Mouse (Mus musculus): ENCODE results near the gene Ascc1. TPM values are rescaled to one million over a fixed set of nuclear protein-coding genes. Genes with fewer than 3 reads are reported as not detected.

Ascc1 gene
- total and polyA plus RNA-seq, 2 experiments from 2014 or later: 20.0 to 50.5 TPM

DNA sequence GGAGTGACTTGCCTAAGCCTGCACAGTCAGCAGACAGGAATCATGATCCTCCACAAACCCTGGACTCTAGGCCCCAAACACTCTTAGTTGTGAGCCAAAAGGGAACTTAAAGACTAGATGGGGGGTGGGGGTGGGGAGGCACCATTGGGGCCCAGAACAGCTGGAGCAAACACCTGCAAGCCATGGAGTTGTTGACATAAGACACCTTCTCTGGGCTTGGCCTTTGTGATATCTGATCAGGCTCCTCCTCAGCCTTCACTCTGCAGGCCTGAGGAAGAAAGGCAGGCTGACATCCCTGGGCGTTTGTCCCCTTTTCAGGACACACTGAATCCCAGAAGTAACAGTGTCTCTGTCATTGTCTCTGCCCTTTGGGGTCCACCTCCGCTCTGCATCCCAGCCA, 39.0 kb upstream of the Ascc1 start:
- no peaks in the 10 kb centered on the region for H3K27me3 ChIP-seq (ENCODE audit: insufficient read depth, low read length)
- H3K27ac ChIP-seq (ENCODE audit: low read depth, low read length): no peak overlapping the region
- TF ChIP-seq CTCF (IDR thresholded peaks at IDR 0.05; ENCODE audit: low read depth): no peak
- H3K4me2 ChIP-seq (ENCODE audit: low read depth): no peak overlapping the region
- ATAC-seq: no peak
- WGBS: 59% methylated on average over 2 of the region's 2 CpGs
- H3K36me3 ChIP-seq (ENCODE audit: insufficient read depth): no peaks in the 10 kb centered on the region
- no peaks in the 10 kb centered on the region for H3K9me3 ChIP-seq (ENCODE audit: low read length)
- no peak overlapping the region for H3K4me3 ChIP-seq (ENCODE audit: low read depth, low read length)
- H3K9ac ChIP-seq: no peak overlapping the region
- DNase-seq: no peak
- peaks cover 15% of the 10 kb centered on the region for H3K4me1 ChIP-seq (ENCODE audit: insufficient read depth)

DNA sequence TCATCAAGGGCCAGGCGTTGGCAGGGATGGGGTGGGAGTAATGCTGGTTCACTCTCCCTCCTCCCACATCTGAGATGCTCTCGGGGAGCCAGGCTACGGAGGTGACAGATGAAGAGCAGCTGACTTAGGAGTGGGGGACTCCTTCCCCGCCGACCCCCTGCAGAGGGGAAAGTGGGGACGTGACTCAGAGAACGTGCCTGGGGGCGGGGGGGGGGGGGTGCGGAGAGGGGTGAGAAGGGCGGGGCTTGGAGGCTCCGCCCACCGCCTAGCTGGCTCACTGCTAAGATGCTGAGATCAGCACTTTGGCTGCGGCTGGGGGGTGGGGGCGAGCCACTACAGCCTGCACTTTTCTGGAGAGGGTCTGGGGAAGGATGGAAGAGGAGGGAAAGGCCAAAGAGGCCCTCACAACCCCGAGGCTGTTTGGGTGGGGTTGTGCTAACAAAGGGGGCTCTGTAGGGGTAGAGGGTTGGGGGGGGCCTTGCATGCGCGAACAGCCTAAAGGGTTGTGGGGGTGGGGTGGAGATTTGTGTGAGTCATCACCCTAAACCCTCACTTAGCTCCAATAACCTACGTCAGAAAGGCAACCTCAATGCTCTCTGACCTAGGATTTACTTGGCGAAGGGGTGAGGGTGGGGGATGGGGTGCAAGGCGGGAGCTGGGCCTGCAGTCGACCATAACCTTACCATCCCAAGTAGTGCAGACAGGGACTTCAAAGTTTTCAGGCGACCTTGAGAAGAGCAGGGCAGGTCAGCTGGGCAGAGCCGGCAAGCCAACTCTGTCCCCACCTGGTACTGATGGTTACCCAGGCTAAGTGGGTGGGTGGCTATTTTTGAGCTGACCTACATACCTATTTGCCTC, 37.9 kb upstream of the Ascc1 start:
- WGBS: 6% methylated on average over 22 of the region's 23 CpGs
- no peaks in the 10 kb centered on the region for H3K36me3 ChIP-seq (ENCODE audit: insufficient read depth)
- TF ChIP-seq CTCF (IDR thresholded peaks at IDR 0.05; ENCODE audit: low read depth): no peak
- peaks cover 10% of the 10 kb centered on the region; the same call in 1 of the 2 replicates for H3K4me1 ChIP-seq (ENCODE audit: insufficient read depth)
- ATAC-seq (peak; percentile 63), DNase-seq (peak; percentile 61)
- no peaks in the 10 kb centered on the region for H3K27me3 ChIP-seq (ENCODE audit: insufficient read depth, low read length)
- 0 out of 2 replicates have a peak overlapping the region, but pooled peaks have one; percentile 57 for H3K27ac ChIP-seq (ENCODE audit: low read depth, low read length)
- H3K4me2 ChIP-seq (ENCODE audit: low read depth): peak overlapping the region; percentile 38
- no peak overlapping the region for H3K4me3 ChIP-seq (ENCODE audit: low read depth, low read length)
- H3K9me3 ChIP-seq (ENCODE audit: low read length): no peaks in the 10 kb centered on the region
- H3K9ac ChIP-seq: 0 out of 2 replicates have a peak overlapping the region, but pooled peaks have one; percentile 31

DNA sequence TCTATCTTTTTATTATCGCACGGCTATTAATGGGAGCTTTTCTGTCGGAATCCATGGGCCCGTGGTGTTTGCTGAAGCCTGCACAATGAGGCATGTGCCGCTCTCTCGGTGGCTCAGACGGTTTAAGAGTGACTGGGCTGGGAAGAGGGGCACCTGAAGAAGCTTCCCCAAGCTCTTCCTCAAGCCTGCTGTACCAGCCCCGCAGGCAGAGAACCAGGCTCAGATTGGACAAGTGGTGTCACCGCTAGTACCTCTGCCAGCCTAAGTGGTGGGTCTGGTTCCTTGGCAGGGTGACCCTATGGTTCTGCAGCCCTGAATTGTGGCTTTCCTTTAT, 37.3 kb upstream of the Ascc1 start:
- no peak for TF ChIP-seq CTCF (IDR thresholded peaks at IDR 0.05; ENCODE audit: low read depth)
- H3K4me1 ChIP-seq (ENCODE audit: insufficient read depth): peaks cover 12% of the 10 kb centered on the region; the same call in 1 of the 2 replicates
- no peaks in the 10 kb centered on the region for H3K36me3 ChIP-seq (ENCODE audit: insufficient read depth)
- WGBS: 29% methylated on average over 9 of the region's 9 CpGs
- no peaks in the 10 kb centered on the region for H3K9me3 ChIP-seq (ENCODE audit: low read length)
- peak overlapping the region; percentile 57; the same call in 1 of the 2 replicates for H3K27ac ChIP-seq (ENCODE audit: low read depth, low read length)
- H3K27me3 ChIP-seq (ENCODE audit: insufficient read depth, low read length): no peaks in the 10 kb centered on the region
- H3K9ac ChIP-seq: 0 out of 2 replicates have a peak overlapping the region, but pooled peaks have one; percentile 31
- 0 out of 2 replicates have a peak overlapping the region, but pooled peaks have one; percentile 38 for H3K4me2 ChIP-seq (ENCODE audit: low read depth)
- no peak overlapping the region for H3K4me3 ChIP-seq (ENCODE audit: low read depth, low read length)
- ATAC-seq (no peak), DNase-seq (no peak)

DNA sequence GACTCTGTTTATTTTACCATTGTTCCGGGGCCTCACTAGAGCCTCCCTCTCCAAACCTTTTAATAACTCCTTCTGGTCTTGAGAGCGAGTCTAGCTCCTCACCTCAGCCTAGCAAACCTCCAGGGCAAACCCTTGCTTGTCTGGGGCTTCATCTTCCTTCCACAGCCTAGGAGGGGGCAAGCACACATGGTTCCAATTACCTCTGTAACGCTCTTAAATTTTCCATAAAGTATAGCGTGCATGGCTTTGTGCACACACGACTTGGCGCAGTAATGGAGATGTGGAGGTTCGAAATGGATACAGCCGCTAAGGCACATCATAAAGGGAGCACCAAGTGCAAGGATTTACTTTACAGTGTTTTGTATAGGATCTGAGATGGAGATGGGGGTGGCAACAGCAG, 36.8 kb upstream of the Ascc1 start:
- no peaks in the 10 kb centered on the region for H3K27me3 ChIP-seq (ENCODE audit: insufficient read depth, low read length)
- H3K4me1 ChIP-seq (ENCODE audit: insufficient read depth): peaks cover 17% of the 10 kb centered on the region; the same call in 1 of the 2 replicates
- 81% methylated on average over 8 of the region's 8 CpGs for WGBS
- ATAC-seq (no peak), DNase-seq (no peak)
- no peak overlapping the region for H3K9ac ChIP-seq
- no peaks in the 10 kb centered on the region for H3K36me3 ChIP-seq (ENCODE audit: insufficient read depth)
- peak overlapping the region; percentile 35; the same call in 1 of the 2 replicates for H3K27ac ChIP-seq (ENCODE audit: low read depth, low read length)
- no peak overlapping the region for H3K4me3 ChIP-seq (ENCODE audit: low read depth, low read length)
- no peak overlapping the region for H3K4me2 ChIP-seq (ENCODE audit: low read depth)
- H3K9me3 ChIP-seq (ENCODE audit: low read length): no peaks in the 10 kb centered on the region
- TF ChIP-seq CTCF (IDR thresholded peaks at IDR 0.05; ENCODE audit: low read depth): no peak

DNA sequence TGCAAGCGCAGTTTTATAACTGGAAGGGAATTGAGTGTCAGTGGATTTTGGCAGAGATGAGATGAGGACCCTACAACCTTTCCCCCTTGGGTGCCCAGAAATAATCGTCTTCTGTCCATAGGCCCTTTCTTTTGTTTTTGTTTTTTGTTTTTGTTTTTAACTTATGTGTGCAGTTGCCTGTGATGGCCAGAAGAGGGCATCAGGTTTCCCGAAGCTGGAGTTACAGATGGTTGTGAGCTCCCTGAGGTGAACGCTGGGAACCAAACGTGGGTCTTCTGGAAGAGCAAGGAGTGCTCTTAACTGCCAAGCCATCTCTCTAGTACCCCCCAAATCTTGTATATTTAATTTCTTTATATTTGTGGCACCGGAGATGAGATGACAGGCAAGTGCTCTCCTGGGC, 35.9 kb upstream of the Ascc1 start:
- H3K27me3 ChIP-seq (ENCODE audit: insufficient read depth, low read length): no peaks in the 10 kb centered on the region
- no peaks in the 10 kb centered on the region for H3K36me3 ChIP-seq (ENCODE audit: insufficient read depth)
- H3K4me2 ChIP-seq (ENCODE audit: low read depth): no peak overlapping the region
- H3K27ac ChIP-seq (ENCODE audit: low read depth, low read length): no peak overlapping the region
- H3K4me1 ChIP-seq (ENCODE audit: insufficient read depth): peaks cover 19% of the 10 kb centered on the region; the same call in 1 of the 2 replicates
- H3K9ac ChIP-seq: no peak overlapping the region
- WGBS: 88% methylated on average over 6 of the region's 6 CpGs
- DNase-seq (no peak), ATAC-seq (no peak)
- H3K9me3 ChIP-seq (ENCODE audit: low read length): no peaks in the 10 kb centered on the region
- peak; percentile 38 for TF ChIP-seq CTCF (IDR thresholded peaks at IDR 0.05; ENCODE audit: low read depth)
- no peak overlapping the region for H3K4me3 ChIP-seq (ENCODE audit: low read depth, low read length)

DNA sequence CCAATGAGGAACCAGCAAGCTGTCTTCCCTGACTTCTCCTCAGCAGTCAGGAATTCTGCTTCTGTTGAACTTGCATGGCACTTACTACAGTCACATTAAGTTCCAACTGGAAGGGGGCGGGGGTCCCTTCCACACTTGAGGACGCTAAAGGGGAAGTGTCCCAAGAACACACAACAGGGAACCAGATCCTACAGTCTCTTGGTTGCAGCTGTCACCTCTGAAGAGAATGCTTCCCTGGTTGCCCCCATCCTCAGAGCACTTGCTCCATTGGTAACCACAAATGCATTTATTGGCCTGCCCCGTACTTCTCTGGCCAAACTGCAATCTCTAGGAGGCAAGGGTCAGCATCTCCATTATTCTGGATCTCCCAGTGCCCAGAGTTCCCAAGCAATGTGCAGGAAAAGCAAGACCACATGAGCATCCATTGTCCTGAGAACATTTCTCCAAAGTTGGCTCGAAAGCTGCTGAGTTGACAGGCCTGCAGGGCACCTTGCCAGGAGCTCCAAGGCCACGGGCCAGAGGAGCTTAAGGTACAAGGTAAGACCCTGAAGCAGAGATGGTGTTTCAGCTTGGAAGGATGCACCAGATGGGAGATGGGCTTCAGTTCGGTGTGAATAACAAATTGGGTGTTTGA, 35.2 kb upstream of the Ascc1 start:
- ATAC-seq: no peak
- WGBS: 71% methylated on average over 6 of the region's 6 CpGs
- Histone ChIP-seq H3K4me3 (ENCODE audit: low read depth, low read length) (no peak overlapping the region), H3K9ac (no peak overlapping the region), H3K4me1 (ENCODE audit: insufficient read depth) (peaks cover 19% of the 10 kb centered on the region; the same call in 1 of the 2 replicates), H3K27me3 (ENCODE audit: insufficient read depth, low read length) (no peaks in the 10 kb centered on the region), H3K36me3 (ENCODE audit: insufficient read depth) (no peaks in the 10 kb centered on the region), H3K9me3 (ENCODE audit: low read length) (no peaks in the 10 kb centered on the region), H3K4me2 (ENCODE audit: low read depth) (no peak overlapping the region), H3K27ac (ENCODE audit: low read depth, low read length) (no peak overlapping the region)
- TF ChIP-seq CTCF (IDR thresholded peaks at IDR 0.05; ENCODE audit: low read depth): no peak
- DNase-seq: no peak
